Mouse (Mus musculus): ENCODE measurements at regions not wholly inside any gene's neighbourhood (a gene's known extent, or its start where the extent isn't known, plus 50 kb on each side); places are given as distances from the start of the nearest gene placed in this dataset.

DNA sequence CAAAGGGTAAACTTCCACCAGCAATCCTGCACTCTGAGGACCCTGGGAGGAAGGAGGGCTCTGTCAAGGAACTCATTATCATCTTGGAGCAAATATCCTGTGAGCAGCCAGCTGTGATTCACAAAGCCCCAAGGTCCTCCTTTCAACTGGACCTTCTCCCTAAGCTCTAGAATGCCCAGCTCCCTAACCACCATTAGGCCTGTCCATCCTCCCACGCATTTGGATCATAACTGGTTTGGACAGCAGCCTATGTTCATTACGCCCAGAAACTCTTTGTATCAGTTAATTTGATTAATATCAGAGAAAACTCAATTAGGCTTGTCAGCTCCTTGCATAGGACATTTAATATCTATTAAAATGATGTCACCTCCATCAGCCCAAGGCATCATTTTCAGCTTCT lies 557.3 kb upstream of the Tenm4 start:
- TF ChIP-seq USF1 (IDR thresholded peaks at IDR 0.05; ENCODE audit: low read depth, low read length), result no peak
- TF ChIP-seq TCF12 (IDR thresholded peaks at IDR 0.05; ENCODE audit: low read depth, low read length), result no peak
